Mouse (Mus musculus) ES-Bruce4 (cell line): ENCODE measurements around the gene Cd27. TPM values are rescaled to one million over a fixed set of nuclear protein-coding genes. Genes with fewer than 3 reads are reported as not detected.

Experiments
- H3K27ac ChIP-seq: 2 replicates; pipeline ENCODE4 v1.5.1; 2012; ENCODE audit warnings: low read length, inconsistent platforms; ENCODE audit not compliant: insufficient read depth
- H3K27me3 ChIP-seq: 2 replicates; pipeline ENCODE4 v1.6.1; 2012; ENCODE audit warnings: mild to moderate bottlenecking, low read length, inconsistent platforms; ENCODE audit not compliant: control insufficient read depth, poor library complexity, insufficient read depth, severe bottlenecking
- H3K36me3 ChIP-seq: 2 replicates; pipeline ENCODE4 v1.6.1; 2012; ENCODE audit warnings: inconsistent platforms, mild to moderate bottlenecking, low read length, moderate library complexity; ENCODE audit not compliant: control insufficient read depth, poor library complexity, insufficient read depth, severe bottlenecking
- H3K4me1 ChIP-seq: one replicate; pipeline ENCODE4 v1.8.1; 2011; ENCODE audit warnings: low read length; ENCODE audit not compliant: control insufficient read depth, insufficient read depth
- H3K4me3 ChIP-seq: 2 replicates; pipeline ENCODE4 v1.5.1; 2011; ENCODE audit warnings: low read depth, mild to moderate bottlenecking, low read length
- H3K9ac ChIP-seq: 2 replicates; pipeline ENCODE4 v1.6.1; 2012; ENCODE audit warnings: low read depth, mild to moderate bottlenecking, inconsistent platforms; ENCODE audit not compliant: poor library complexity, severe bottlenecking
- H3K9me3 ChIP-seq: replicated peaks from 2 replicates; pipeline ENCODE4 v1.6.1; 2012; ENCODE audit warnings: mild to moderate bottlenecking, low read length, inconsistent platforms; ENCODE audit not compliant: control insufficient read depth, poor library complexity, insufficient read depth, severe bottlenecking
- CTCF ChIP-seq: IDR thresholded peaks from one replicate; pipeline ENCODE4 v1.8.1; 2011; ENCODE audit warnings: low read depth, low read length
- EP300 ChIP-seq: IDR thresholded peaks from 2 replicates; pipeline ENCODE4 v1.6.1; 2011; ENCODE audit warnings: low read depth, low read length; ENCODE audit not compliant: insufficient read depth
- POLR2A ChIP-seq: IDR thresholded peaks from one replicate; pipeline ENCODE4 v1.8.1; 2011; ENCODE audit warnings: low read length; ENCODE audit not compliant: insufficient read depth
- polyA plus RNA-seq: library from polyadenylated mRNA; stranded (reverse); fragments of >200 nt; gene quantifications from 2 replicates; pipeline ENCODE4 v1.2.4, GENCODE M21; 2011; ENCODE audit warnings: low read depth; ENCODE audit not compliant: missing spikeins, insufficient read depth, insufficient read length

Cd27 gene
- polyA plus RNA-seq, 1 experiment: not detected

DNA sequence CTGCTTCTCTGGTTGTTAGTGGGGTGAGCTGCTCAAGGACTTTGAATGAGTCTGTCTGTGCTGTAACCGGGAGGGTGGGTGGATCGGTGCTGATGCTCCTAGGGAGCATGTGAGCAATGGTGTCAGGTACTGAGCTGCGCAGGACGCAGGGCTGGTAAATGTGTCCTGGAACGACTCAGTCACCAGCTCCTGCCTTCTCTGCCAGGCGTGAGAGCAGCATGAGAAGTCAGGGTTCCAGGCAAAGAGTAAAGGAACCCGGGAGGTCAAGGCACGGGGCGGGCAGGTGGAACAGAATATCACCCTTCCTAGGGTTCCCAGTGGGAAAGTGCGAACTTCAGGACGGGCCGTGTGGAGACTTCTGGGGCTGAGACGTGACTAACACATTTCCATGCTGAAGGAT, 29.3 kb upstream of the Cd27 start:
- no peak for TF ChIP-seq CTCF
- TF ChIP-seq EP300: no peak
- H3K27me3 ChIP-seq: no peaks in the 10 kb centered on the region
- no peaks in the 10 kb centered on the region for H3K9me3 ChIP-seq
- no peak overlapping the region for H3K4me3 ChIP-seq
- H3K9ac ChIP-seq: no peak overlapping the region
- no peak overlapping the region for H3K27ac ChIP-seq
- H3K36me3 ChIP-seq: no peaks in the 10 kb centered on the region
- H3K4me1 ChIP-seq: no peaks in the 10 kb centered on the region

GRCm38 (mm10) chr6:125265239-125265638, 28.4 kb upstream of the Cd27 start:
- H3K27me3 ChIP-seq: no peaks in the 10 kb centered on the region
- H3K36me3 ChIP-seq: no peaks in the 10 kb centered on the region
- TF ChIP-seq CTCF (no peak), POLR2A (no peak), EP300 (no peak)
- peaks cover 2% of the 10 kb centered on the region for H3K4me1 ChIP-seq
- no peaks in the 10 kb centered on the region for H3K9me3 ChIP-seq
- no peak overlapping the region for H3K9ac ChIP-seq
- H3K27ac ChIP-seq: no peak overlapping the region
- H3K4me3 ChIP-seq: no peak overlapping the region

DNA sequence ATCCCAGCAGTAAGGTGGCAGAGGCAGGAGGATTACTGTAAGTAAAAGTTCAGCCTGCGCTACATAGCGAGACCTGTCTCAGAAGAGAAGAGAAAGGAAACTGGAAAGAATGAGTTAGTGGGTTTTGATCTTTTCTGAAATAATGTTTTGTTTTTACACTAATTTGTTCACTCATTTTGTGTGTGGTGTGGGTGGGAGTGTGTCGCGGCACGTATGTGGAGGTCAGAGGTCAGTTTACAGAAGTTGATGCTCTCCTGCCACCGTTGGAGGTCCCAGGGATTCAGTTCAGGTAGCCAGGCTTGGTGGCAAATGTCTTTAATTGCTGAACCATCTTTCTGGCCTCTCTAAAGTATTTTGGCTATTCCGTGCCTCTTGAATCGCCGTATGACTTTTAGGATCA, 27.4 kb upstream of the Cd27 start:
- Histone ChIP-seq H3K4me3 (no peak overlapping the region), H3K9ac (no peak overlapping the region), H3K27me3 (no peaks in the 10 kb centered on the region), H3K9me3 (no peaks in the 10 kb centered on the region), H3K27ac (no peak overlapping the region), H3K4me1 (peaks cover 2% of the 10 kb centered on the region), H3K36me3 (no peaks in the 10 kb centered on the region)
- no peak for TF ChIP-seq POLR2A

DNA sequence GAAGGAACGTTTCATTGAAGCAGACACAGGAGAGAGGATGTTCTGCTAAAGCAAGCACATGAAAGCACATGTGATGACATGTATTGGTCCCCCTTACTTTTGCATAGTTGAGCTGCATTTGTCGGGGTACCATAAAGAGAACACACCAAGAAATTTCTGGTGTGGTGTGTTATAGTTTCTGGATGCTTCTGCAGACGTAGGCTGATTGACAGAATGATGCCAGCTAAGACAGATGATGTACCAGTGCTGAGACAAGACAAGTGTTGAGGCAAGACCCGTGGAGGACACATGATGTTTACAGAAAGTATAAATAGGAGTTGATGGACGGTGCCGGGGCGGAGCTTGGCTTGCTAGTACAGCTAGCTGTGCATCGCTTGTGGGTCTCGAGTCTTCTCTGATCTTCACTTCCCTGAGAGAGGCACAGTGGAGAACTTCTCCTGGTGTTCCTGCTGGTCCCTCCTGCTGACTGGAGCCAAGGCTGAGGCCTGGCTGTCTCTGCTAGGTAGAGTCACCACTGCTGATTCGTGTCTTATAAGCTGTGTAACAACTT, 23.3 kb upstream of the Cd27 start:
- Histone ChIP-seq H3K27ac (no peak overlapping the region), H3K4me1 (peaks cover 2% of the 10 kb centered on the region), H3K4me3 (no peak overlapping the region), H3K36me3 (no peaks in the 10 kb centered on the region), H3K9me3 (no peaks in the 10 kb centered on the region), H3K27me3 (no peaks in the 10 kb centered on the region), H3K9ac (no peak overlapping the region)
- TF ChIP-seq POLR2A (no peak), CTCF (no peak), EP300 (no peak)

DNA sequence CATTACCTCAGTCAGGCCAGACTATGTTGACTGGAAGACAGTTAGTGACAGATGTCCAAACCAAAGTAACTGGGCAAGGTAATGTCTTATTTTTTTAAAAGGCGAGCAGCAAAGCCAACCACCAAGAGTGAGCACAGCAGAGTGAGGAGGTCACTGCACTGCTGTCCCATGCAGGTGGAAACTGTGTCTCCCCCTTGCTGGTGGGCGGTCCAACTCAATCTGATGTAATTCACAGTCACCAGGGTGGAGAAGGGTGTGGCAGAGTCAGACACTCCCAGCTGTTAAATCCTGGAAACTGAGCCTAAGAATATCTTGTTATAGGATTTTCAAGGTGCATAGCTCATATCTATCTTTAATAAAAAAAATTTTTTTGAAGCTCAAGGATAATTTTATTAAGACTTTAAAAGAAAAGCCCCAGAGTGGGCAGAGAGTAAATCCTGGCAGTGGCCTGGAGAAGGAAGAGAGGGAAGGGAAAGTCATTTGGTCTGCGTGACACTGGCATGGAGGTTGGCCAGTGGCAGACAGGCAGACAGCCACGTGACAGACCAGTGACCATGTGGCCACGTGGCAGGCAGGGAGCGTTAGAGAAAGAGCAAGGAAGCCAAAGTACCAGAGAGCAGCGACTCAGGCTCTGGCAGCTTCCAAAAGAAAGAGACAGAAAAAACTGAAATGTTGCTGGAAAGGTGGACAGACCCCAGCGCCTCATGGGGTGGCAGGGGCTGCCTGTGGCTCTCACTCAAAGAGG, 19.6 kb upstream of the Cd27 start:
- H3K4me1 ChIP-seq: peaks cover 2% of the 10 kb centered on the region
- H3K4me3 ChIP-seq: no peak overlapping the region
- no peaks in the 10 kb centered on the region for H3K9me3 ChIP-seq
- TF ChIP-seq CTCF: no peak
- TF ChIP-seq POLR2A: no peak
- TF ChIP-seq EP300: 0 out of 2 replicates have a peak, but pooled peaks have one; percentile 9
- no peaks in the 10 kb centered on the region for H3K27me3 ChIP-seq
- H3K9ac ChIP-seq: no peak overlapping the region
- H3K27ac ChIP-seq: no peak overlapping the region
- no peaks in the 10 kb centered on the region for H3K36me3 ChIP-seq

DNA sequence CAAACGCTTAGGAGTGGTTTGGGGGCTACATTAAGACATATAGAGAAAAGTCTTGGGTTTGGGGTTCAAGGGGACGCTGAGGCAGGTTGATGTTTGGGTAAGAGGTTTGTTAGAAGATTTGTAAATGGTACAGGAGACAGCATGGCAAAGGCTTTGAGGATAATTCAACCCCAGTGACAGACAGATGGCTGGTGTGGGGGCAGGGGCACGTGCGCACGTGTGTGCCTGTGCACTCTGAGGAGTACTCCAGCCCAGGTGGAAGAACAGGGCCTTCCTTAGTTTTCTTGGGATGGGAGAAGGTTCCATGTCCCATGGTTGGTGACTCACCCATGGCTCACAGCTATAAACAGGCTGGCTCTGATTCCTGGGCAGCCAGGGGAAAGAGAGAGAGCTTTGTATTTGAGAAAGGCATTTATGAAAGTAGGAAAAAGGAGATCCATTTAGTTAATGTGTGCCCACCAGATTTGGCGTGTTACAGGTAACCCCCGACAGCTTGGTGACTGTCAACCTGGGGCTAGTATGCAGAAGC, 18.8 kb upstream of the Cd27 start:
- H3K9me3 ChIP-seq: no peaks in the 10 kb centered on the region
- no peak overlapping the region for H3K27ac ChIP-seq
- H3K9ac ChIP-seq: no peak overlapping the region
- TF ChIP-seq CTCF: no peak
- no peak overlapping the region for H3K4me3 ChIP-seq
- no peaks in the 10 kb centered on the region for H3K27me3 ChIP-seq
- no peaks in the 10 kb centered on the region for H3K36me3 ChIP-seq
- H3K4me1 ChIP-seq: peaks cover 2% of the 10 kb centered on the region
